Mouse (Mus musculus): ENCODE measurements around the gene Nim1k. TPM values are rescaled to one million over a fixed set of nuclear protein-coding genes. Genes with fewer than 3 reads are reported as not detected.

The Nim1k gene
- polyA plus RNA-seq, 1 experiment, result 0.19 TPM

- H3K36me3 ChIP-seq (ENCODE audit: control insufficient read depth, insufficient read depth, low read length, poor library complexity, severe bottlenecking), result no peaks in the 10 kb centered on the region
- no peaks in the 10 kb centered on the region for H3K9me3 ChIP-seq (replicated peaks; ENCODE audit: control insufficient read depth, insufficient read depth, low read length, poor library complexity, severe bottlenecking)
- H3K4me3 ChIP-seq (ENCODE audit: low read depth, low read length), result peak overlapping the region; percentile 45
- peak overlapping the region; percentile 59 for H3K27ac ChIP-seq (ENCODE audit: insufficient read depth, low read length)
- TF ChIP-seq EP300 (IDR thresholded peaks at IDR 0.05; ENCODE audit: insufficient read depth, low read depth, low read length) (no peak), CTCF (IDR thresholded peaks at IDR 0.05; ENCODE audit: low read depth, low read length) (no peak), POLR2A (IDR thresholded peaks at IDR 0.05; ENCODE audit: insufficient read depth, low read length) (no peak)
- H3K27me3 ChIP-seq (ENCODE audit: control insufficient read depth, insufficient read depth, low read length, poor library complexity, severe bottlenecking), result no peaks in the 10 kb centered on the region
- H3K4me1 ChIP-seq (ENCODE audit: control insufficient read depth, insufficient read depth, low read length), result no peaks in the 10 kb centered on the region
- H3K9ac ChIP-seq (ENCODE audit: low read depth, poor library complexity, severe bottlenecking), result peak overlapping the region; percentile 45; the same call in 1 of the 2 replicates
These were observed 14.1 kb downstream of the Nim1k start for GRCm38 (mm10) chr13:119741390-119742237.

GRCm38 (mm10) chr13:119731448-119731847 is 24.2 kb downstream of the Nim1k start:
- H3K27ac ChIP-seq (ENCODE audit: insufficient read depth, low read length), result no peak overlapping the region
- no peaks in the 10 kb centered on the region for H3K4me1 ChIP-seq (ENCODE audit: control insufficient read depth, insufficient read depth, low read length)

GRCm38 (mm10) chr13:119729406-119729805 is 26.3 kb downstream of the Nim1k start:
- no peak overlapping the region for H3K9ac ChIP-seq (ENCODE audit: low read depth, poor library complexity, severe bottlenecking)
- peaks cover 1% of the 10 kb centered on the region; the same call in 1 of the 2 replicates for H3K27me3 ChIP-seq (ENCODE audit: control insufficient read depth, insufficient read depth, low read length, poor library complexity, severe bottlenecking)
- H3K36me3 ChIP-seq (ENCODE audit: control insufficient read depth, insufficient read depth, low read length, poor library complexity, severe bottlenecking), result no peaks in the 10 kb centered on the region
- no peaks in the 10 kb centered on the region for H3K4me1 ChIP-seq (ENCODE audit: control insufficient read depth, insufficient read depth, low read length)
- no peak overlapping the region for H3K27ac ChIP-seq (ENCODE audit: insufficient read depth, low read length)
- no peak overlapping the region for H3K4me3 ChIP-seq (ENCODE audit: low read depth, low read length)
- H3K9me3 ChIP-seq (replicated peaks; ENCODE audit: control insufficient read depth, insufficient read depth, low read length, poor library complexity, severe bottlenecking), result no peaks in the 10 kb centered on the region
- no peak for TF ChIP-seq CTCF (IDR thresholded peaks at IDR 0.05; ENCODE audit: low read depth, low read length)
- no peak for TF ChIP-seq EP300 (IDR thresholded peaks at IDR 0.05; ENCODE audit: insufficient read depth, low read depth, low read length)
- no peak for TF ChIP-seq POLR2A (IDR thresholded peaks at IDR 0.05; ENCODE audit: insufficient read depth, low read length)

More at GRCm38 (mm10) chr13:119731448-119731847, 24.2 kb downstream of the Nim1k start:
- TF ChIP-seq CTCF (IDR thresholded peaks at IDR 0.05; ENCODE audit: low read depth, low read length) (no peak), EP300 (IDR thresholded peaks at IDR 0.05; ENCODE audit: insufficient read depth, low read depth, low read length) (no peak), POLR2A (IDR thresholded peaks at IDR 0.05; ENCODE audit: insufficient read depth, low read length) (no peak)
- no peaks in the 10 kb centered on the region for H3K36me3 ChIP-seq (ENCODE audit: control insufficient read depth, insufficient read depth, low read length, poor library complexity, severe bottlenecking)
- no peak overlapping the region for H3K9ac ChIP-seq (ENCODE audit: low read depth, poor library complexity, severe bottlenecking)
- H3K9me3 ChIP-seq (replicated peaks; ENCODE audit: control insufficient read depth, insufficient read depth, low read length, poor library complexity, severe bottlenecking), result no peaks in the 10 kb centered on the region
- no peak overlapping the region for H3K4me3 ChIP-seq (ENCODE audit: low read depth, low read length)
- peaks cover 1% of the 10 kb centered on the region; the same call in 1 of the 2 replicates for H3K27me3 ChIP-seq (ENCODE audit: control insufficient read depth, insufficient read depth, low read length, poor library complexity, severe bottlenecking)

- H3K9ac ChIP-seq (ENCODE audit: low read depth, poor library complexity, severe bottlenecking), result no peak overlapping the region
- no peak overlapping the region for H3K4me3 ChIP-seq (ENCODE audit: low read depth, low read length)
- TF ChIP-seq EP300 (IDR thresholded peaks at IDR 0.05; ENCODE audit: insufficient read depth, low read depth, low read length) (no peak), CTCF (IDR thresholded peaks at IDR 0.05; ENCODE audit: low read depth, low read length) (no peak)
- H3K27ac ChIP-seq (ENCODE audit: insufficient read depth, low read length), result no peak overlapping the region
- no peaks in the 10 kb centered on the region for H3K4me1 ChIP-seq (ENCODE audit: control insufficient read depth, insufficient read depth, low read length)
- no peaks in the 10 kb centered on the region for H3K9me3 ChIP-seq (replicated peaks; ENCODE audit: control insufficient read depth, insufficient read depth, low read length, poor library complexity, severe bottlenecking)
- no peaks in the 10 kb centered on the region for H3K36me3 ChIP-seq (ENCODE audit: control insufficient read depth, insufficient read depth, low read length, poor library complexity, severe bottlenecking)
- H3K27me3 ChIP-seq (ENCODE audit: control insufficient read depth, insufficient read depth, low read length, poor library complexity, severe bottlenecking), result peaks cover 1% of the 10 kb centered on the region; the same call in 1 of the 2 replicates
These were observed 27.9 kb downstream of the Nim1k start for GRCm38 (mm10) chr13:119727608-119728387.

- H3K27me3 ChIP-seq (ENCODE audit: control insufficient read depth, insufficient read depth, low read length, poor library complexity, severe bottlenecking), result no peaks in the 10 kb centered on the region
- TF ChIP-seq EP300 (IDR thresholded peaks at IDR 0.05; ENCODE audit: insufficient read depth, low read depth, low read length) (no peak), POLR2A (IDR thresholded peaks at IDR 0.05; ENCODE audit: insufficient read depth, low read length) (no peak), CTCF (IDR thresholded peaks at IDR 0.05; ENCODE audit: low read depth, low read length) (no peak)
- H3K36me3 ChIP-seq (ENCODE audit: control insufficient read depth, insufficient read depth, low read length, poor library complexity, severe bottlenecking), result no peaks in the 10 kb centered on the region
- no peak overlapping the region for H3K4me3 ChIP-seq (ENCODE audit: low read depth, low read length)
- H3K4me1 ChIP-seq (ENCODE audit: control insufficient read depth, insufficient read depth, low read length), result no peaks in the 10 kb centered on the region
- no peaks in the 10 kb centered on the region for H3K9me3 ChIP-seq (replicated peaks; ENCODE audit: control insufficient read depth, insufficient read depth, low read length, poor library complexity, severe bottlenecking)
- no peak overlapping the region for H3K9ac ChIP-seq (ENCODE audit: low read depth, poor library complexity, severe bottlenecking)
- H3K27ac ChIP-seq (ENCODE audit: insufficient read depth, low read length), result no peak overlapping the region
These were observed 31.1 kb downstream of the Nim1k start for GRCm38 (mm10) chr13:119724541-119724940.
